Comparison of ENCODE assay signal across 11 mouse cellular contexts in genomic region chr1:189703156-189703555, GRCm38 (mm10). TPM values are rescaled to one million over a fixed set of nuclear protein-coding genes. Genes with fewer than 3 reads are reported as not detected.
DNase-seq lines count a peak whose midpoint lies in the region; ATAC-seq and TF ChIP-seq lines count a peak whose summit lies in the region.
"Had no signal": no experiment of that assay in that cellular context is flagged by ENCODE, and none has a peak within 500 bp of the region (broad histone marks: within the 10 kb centered on the region; RNA-seq: fewer than 3 reads in every experiment).

No protein-coding gene starts in this region.

- H3K9ac ChIP-seq in liver, embryonic 14.5 days (replicated peaks), result no peak overlapping the region
- no peak overlapping the region for H3K9ac ChIP-seq in stomach, postnatal 0 days (ENCODE audit: low read length)
- H3K9ac ChIP-seq: heart, embryonic 15.5 days; limb, embryonic 13.5 days had no signal

- H3K4me1 ChIP-seq in liver, embryonic 14.5 days (replicated peaks; ENCODE audit: control insufficient read depth in 2 of 2, insufficient read depth in 2 of 2, low read length in 1 of 2), result no peaks in the 10 kb centered on the region
- H3K4me1 ChIP-seq in stomach, postnatal 0 days (replicated peaks; ENCODE audit: control insufficient read depth, insufficient read depth), result no peaks in the 10 kb centered on the region

- no peak overlapping the region for H3K27ac ChIP-seq in liver, embryonic 14.5 days
- H3K27ac ChIP-seq in stomach, postnatal 0 days (replicated peaks), result no peak overlapping the region
- H3K27ac ChIP-seq: heart, embryonic 15.5 days; limb, embryonic 13.5 days had no signal

- no peak overlapping the region for H3K4me3 ChIP-seq in liver, embryonic 14.5 days (ENCODE audit: insufficient read depth in 1 of 2, low read depth in 2 of 2, low read length in 2 of 2)
- H3K4me3 ChIP-seq in stomach, postnatal 0 days (ENCODE audit: low read depth, low read length), result no peak overlapping the region
- H3K4me3 ChIP-seq: heart, embryonic 15.5 days; limb, embryonic 13.5 days had no signal

- H3K36me3 ChIP-seq in liver, embryonic 14.5 days (replicated peaks; ENCODE audit: control insufficient read depth, insufficient read depth, low read depth), result no peaks in the 10 kb centered on the region
- H3K36me3 ChIP-seq in stomach, postnatal 0 days (ENCODE audit: control insufficient read depth, insufficient read depth, low read length), result no peaks in the 10 kb centered on the region
- H3K36me3 ChIP-seq: heart, embryonic 15.5 days; limb, embryonic 13.5 days had no signal

- 47% methylated on average over 7 of the region's 7 CpGs for WGBS in liver, embryonic 14.5 days (ENCODE audit: insufficient replicate concordance)
- 35% methylated on average over 7 of the region's 7 CpGs for WGBS in stomach, postnatal 0 days

- no peak for TF ChIP-seq EP300 in liver, embryonic 14.5 days (IDR thresholded peaks at IDR 0.05; ENCODE audit: low read depth)
- no peak for TF ChIP-seq EP300 in stomach, postnatal 0 days (optimal IDR thresholded peaks at IDR 0.05)

- no peak for ATAC-seq in liver, embryonic 14.5 days (ENCODE audit: insufficient read depth)
- ATAC-seq in CD4-positive, CD25-positive, alpha-beta regulatory T cell, adult 4 months, result peak; percentile 67
- no peak for ATAC-seq in stomach, postnatal 0 days (ENCODE audit: low FRiP score, low TSS enrichment)

- no peaks in the 10 kb centered on the region for H3K27me3 ChIP-seq in liver, embryonic 14.5 days (ENCODE audit: control insufficient read depth, insufficient read depth, low read length)
- H3K27me3 ChIP-seq in stomach, postnatal 0 days (ENCODE audit: control insufficient read depth, insufficient read depth, low read length), result no peaks in the 10 kb centered on the region
- H3K27me3 ChIP-seq: heart, embryonic 15.5 days; limb, embryonic 13.5 days had no signal

- H3K9me3 ChIP-seq in liver, embryonic 14.5 days (ENCODE audit: control insufficient read depth, low read length), result no peaks in the 10 kb centered on the region
- no peaks in the 10 kb centered on the region for H3K9me3 ChIP-seq in stomach, postnatal 0 days (ENCODE audit: control insufficient read depth, low read length)
- H3K9me3 ChIP-seq: heart, embryonic 15.5 days; limb, embryonic 13.5 days had no signal

- peak; percentile 17; the same call in 1 of the 2 replicates for TF ChIP-seq CTCF in liver, embryonic 14.5 days (IDR thresholded peaks at IDR 0.05; ENCODE audit: low read depth)
- peak; percentile 76 for TF ChIP-seq CTCF in stomach, postnatal 0 days (IDR thresholded peaks at IDR 0.05; ENCODE audit: low read depth)

- no peak for DNase-seq in liver, embryonic 14.5 days (ENCODE audit: low read depth in 3 of 3, low spot score in 3 of 3)
- no peak for DNase-seq in liver
- peak; percentile 39 for DNase-seq in ZHBTc4 (ENCODE audit: low read depth, low spot score)
- peak; percentile 23 for DNase-seq in stomach, postnatal 0 days (ENCODE audit: low spot score)
- no peak for DNase-seq in natural killer cell, adult 2 months (ENCODE audit: low spot score in 2 of 2)
- no peak for DNase-seq in gastrocnemius, postnatal 4 days (ENCODE audit: low spot score in 2 of 2)
- DNase-seq: cerebellum, adult 8-10 months; retina, postnatal 1 day had no signal

- H3K4me2 ChIP-seq in liver, embryonic 14.5 days (ENCODE audit: low read depth), result no peak overlapping the region
- no peak overlapping the region for H3K4me2 ChIP-seq in stomach, postnatal 0 days (replicated peaks; ENCODE audit: low read depth)
- H3K4me2 ChIP-seq: heart, embryonic 15.5 days; limb, embryonic 13.5 days had no signal

RNA-seq across cellular contexts. Expression of gene Cenpf, which starts 15.3 kb away (rescaled TPM):
- polyA plus RNA-seq in liver, embryonic 14.5 days (2012; rRNA removed), result 5.0 and 12.0 TPM in 2 replicates
- 43.2 and 45.4 TPM in 2 replicates for polyA plus RNA-seq in liver, embryonic 14.5 days (2014; fragmentation: Nextera tagmentation; extraction: Ambion mirVana)
- polyA plus RNA-seq in CD4-positive, CD25-positive, alpha-beta regulatory T cell, adult 4 months (2017; shearing (Covaris generic)), result 1 to 10 TPM; 1.7 to 4.8 TPM
- 16.5 and 21.7 TPM in 2 replicates for polyA plus RNA-seq in stomach, postnatal 0 days (2015; fragmentation: Nextera tagmentation; extraction: Ambion mirVana)
- total RNA-seq in gastrocnemius, postnatal 4 days (2021), result 10 to 100 TPM; 15.0 to 25.3 TPM

RNA-seq across cellular contexts. Expression of gene Ptpn14, which starts 24.9 kb away (rescaled TPM):
- polyA plus RNA-seq in liver, embryonic 14.5 days (2012; rRNA removed), result 0.39 and 0.50 TPM in 2 replicates
- polyA plus RNA-seq in liver, embryonic 14.5 days (2014; fragmentation: Nextera tagmentation; extraction: Ambion mirVana), result 0.22 and 0.30 TPM in 2 replicates
- under 1 TPM; 0.11 to 0.38 TPM for polyA plus RNA-seq in CD4-positive, CD25-positive, alpha-beta regulatory T cell, adult 4 months (2017; shearing (Covaris generic))
- 4.5 and 5.3 TPM in 2 replicates for polyA plus RNA-seq in stomach, postnatal 0 days (2015; fragmentation: Nextera tagmentation; extraction: Ambion mirVana)
- total RNA-seq in gastrocnemius, postnatal 4 days (2021), result 10 to 100 TPM; 19.7 to 22.1 TPM

Comparison
In these comparisons a context has a peak if more than half of its experiments do, and no peak if none do; other contexts are left out.
1. DNase-seq: peak in ZHBTc4 (single experiment) and stomach, postnatal 0 days (single experiment); none in liver, embryonic 14.5 days (0 of 3), liver (single experiment), natural killer cell, adult 2 months (0 of 2) and gastrocnemius, postnatal 4 days (0 of 2).